Mouse (Mus musculus) hindbrain, embryonic 16.5 days (tissue): ENCODE results near the gene 1700007K13Rik. TPM values are rescaled to one million over a fixed set of nuclear protein-coding genes. Genes with fewer than 3 reads are reported as not detected.

Source experiments
- ATAC-seq: fragments of 200-750 bp; cut with Nextera tagmentation; 2 replicates; pipeline ENCODE4 v1.8.0; 2017; ENCODE audit warnings: moderate TSS enrichment, moderate library complexity
- H3K27ac ChIP-seq: fragments of 300-500 bp; sonication (generic); 2 replicates; pipeline ENCODE4 v1.5.1; 2014; ENCODE audit warnings: low read depth, mild to moderate bottlenecking, control low read depth, low read length, moderate library complexity
- H3K27me3 ChIP-seq: fragments of 300-500 bp; sonication (generic); replicated peaks from 2 replicates; pipeline ENCODE4 v1.6.1; 2014; ENCODE audit warnings: low read length; ENCODE audit not compliant: control insufficient read depth, insufficient read depth
- H3K36me3 ChIP-seq: fragments of 300-500 bp; sonication (generic); 2 replicates; pipeline ENCODE4 v1.6.1; 2014; ENCODE audit warnings: mild to moderate bottlenecking, low read length, moderate library complexity, mixed read lengths; ENCODE audit not compliant: control insufficient read depth, insufficient read depth
- H3K4me1 ChIP-seq: fragments of 300-500 bp; sonication (generic); 2 replicates; pipeline ENCODE4 v1.6.1; 2014; ENCODE audit warnings: low read depth, low read length; ENCODE audit not compliant: control insufficient read depth, insufficient read depth
- H3K4me2 ChIP-seq: fragments of 300-500 bp; sonication (generic); 2 replicates; pipeline ENCODE4 v1.6.1; 2014; ENCODE audit warnings: mild to moderate bottlenecking, low read length, control low read depth, moderate library complexity
- H3K4me3 ChIP-seq: fragments of 300-500 bp; sonication (generic); 2 replicates; pipeline ENCODE4 v1.5.1; 2014; ENCODE audit warnings: mild to moderate bottlenecking, low read length, control low read depth, moderate library complexity
- H3K9ac ChIP-seq: fragments of 300-500 bp; sonication (generic); 2 replicates; pipeline ENCODE4 v1.6.1; 2014; ENCODE audit warnings: low read depth, mild to moderate bottlenecking, control low read depth, low read length, moderate library complexity
- H3K9me3 ChIP-seq: fragments of 300-500 bp; sonication (generic); 2 replicates; pipeline ENCODE4 v1.6.1; 2014; ENCODE audit warnings: mild to moderate bottlenecking, low read length, moderate library complexity; ENCODE audit not compliant: control insufficient read depth
- WGBS: fragments of 180-500 bp; shearing (Covaris S2); extraction: QIAGEN DNeasy Blood & Tissue Kit; methylation state at CpG from one replicate; pipeline ENCODE4 v1.1.7; 2014; 5-methylcytosine and 5-hydroxymethylcytosine counted together
- polyA plus RNA-seq: library from polyadenylated mRNA; unstranded; fragments of >200 nt; fragmentation: Nextera tagmentation; extraction: Ambion mirVana; gene quantifications from 2 replicates; pipeline ENCODE4 v1.2.1, GENCODE M21; 2015

1700007K13Rik gene
- polyA plus RNA-seq, 1 experiment from 2014 or later, result 3.0 TPM

- no peaks in the 10 kb centered on the region for H3K9me3 ChIP-seq
- H3K4me3 ChIP-seq, result no peak overlapping the region
- H3K4me2 ChIP-seq, result no peak overlapping the region
- H3K36me3 ChIP-seq, result no peaks in the 10 kb centered on the region
- H3K4me1 ChIP-seq, result no peaks in the 10 kb centered on the region
- 91% methylated on average over 10 of the region's 10 CpGs for WGBS
- H3K9ac ChIP-seq, result no peak overlapping the region
- H3K27ac ChIP-seq, result no peak overlapping the region
- H3K27me3 ChIP-seq, result no peaks in the 10 kb centered on the region
- no peak for ATAC-seq
Measured at GRCm38 (mm10) chr2:28502987-28503386, 36.9 kb upstream of the 1700007K13Rik start.

DNA sequence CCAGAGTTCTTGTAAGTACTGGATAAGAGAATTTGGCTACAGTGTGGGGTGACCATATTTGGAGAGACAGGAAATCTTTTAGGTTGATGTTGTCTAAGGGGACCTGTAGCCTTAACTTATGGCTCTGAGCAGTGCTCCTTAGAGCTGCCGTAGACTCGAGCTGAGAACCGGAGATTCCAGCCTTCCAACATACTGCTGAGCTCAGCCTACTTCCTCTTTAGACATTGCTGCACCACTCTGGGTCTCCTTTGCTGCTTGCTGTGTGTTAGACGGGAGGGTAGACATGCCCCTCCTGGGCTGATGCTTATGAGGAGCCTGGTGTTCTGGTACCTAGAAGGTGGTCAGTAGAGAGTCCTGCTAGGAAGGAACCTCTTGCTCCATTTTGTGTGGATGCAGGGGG, 32.3 kb upstream of the 1700007K13Rik start:
- no peak for ATAC-seq
- H3K4me3 ChIP-seq, result no peak overlapping the region
- no peak overlapping the region for H3K27ac ChIP-seq
- H3K9me3 ChIP-seq, result no peaks in the 10 kb centered on the region
- H3K4me1 ChIP-seq, result no peaks in the 10 kb centered on the region
- H3K36me3 ChIP-seq, result no peaks in the 10 kb centered on the region
- no peak overlapping the region for H3K9ac ChIP-seq
- H3K4me2 ChIP-seq, result no peak overlapping the region
- WGBS, result 86% methylated on average over 4 of the region's 4 CpGs
- H3K27me3 ChIP-seq, result no peaks in the 10 kb centered on the region

DNA sequence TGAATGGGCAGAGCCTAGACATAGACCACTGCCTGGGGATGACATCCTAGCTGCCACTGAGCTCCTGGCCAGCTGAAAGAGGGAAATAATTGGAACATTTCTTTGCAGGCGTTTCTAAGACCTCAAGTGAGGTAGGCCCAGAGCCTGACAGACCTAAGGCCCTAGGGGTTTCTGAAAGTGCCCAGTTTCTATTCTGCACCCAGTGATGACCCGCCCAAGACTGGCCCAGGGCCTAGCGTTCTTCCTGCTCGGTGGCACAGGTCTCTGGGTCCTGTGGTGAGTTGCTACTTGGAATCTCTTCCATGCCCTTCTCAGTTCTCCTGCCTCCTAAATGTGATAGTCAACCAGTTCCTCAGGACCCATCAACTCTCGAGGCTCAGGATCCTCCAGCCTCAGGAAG, 31.4 kb upstream of the 1700007K13Rik start:
- no peaks in the 10 kb centered on the region for H3K9me3 ChIP-seq
- H3K27ac ChIP-seq, result no peak overlapping the region
- no peak overlapping the region for H3K4me3 ChIP-seq
- H3K27me3 ChIP-seq, result no peaks in the 10 kb centered on the region
- H3K9ac ChIP-seq, result no peak overlapping the region
- ATAC-seq, result no peak
- H3K4me2 ChIP-seq, result no peak overlapping the region
- no peaks in the 10 kb centered on the region for H3K4me1 ChIP-seq
- no peaks in the 10 kb centered on the region for H3K36me3 ChIP-seq
- WGBS, result 84% methylated on average over 5 of the region's 5 CpGs

DNA sequence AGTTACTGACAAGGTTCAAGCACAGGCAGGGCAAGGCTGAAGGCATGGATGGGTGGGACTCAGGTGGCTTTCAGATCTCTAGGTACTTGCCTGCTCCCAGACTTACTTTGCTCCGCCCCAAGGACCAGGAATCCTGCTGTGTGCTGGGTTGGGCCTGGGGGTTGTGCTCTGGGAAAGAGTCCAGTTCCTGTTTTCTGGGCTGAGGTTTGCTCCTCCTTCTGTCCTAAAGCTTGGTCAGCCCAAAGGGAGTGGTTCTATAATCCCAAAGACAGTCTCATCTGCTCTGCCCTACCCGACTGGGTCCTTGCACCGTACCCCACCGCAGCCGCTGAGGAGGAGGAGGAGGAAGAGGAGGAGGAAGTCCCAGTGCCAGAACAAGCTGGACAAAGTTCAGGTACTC, 30.5 kb upstream of the 1700007K13Rik start, which contains the start of gene Gbgt1:
TSS of gene Gbgt1 (plus strand) at position 221 of the 400 bp plus-strand sequence.
- Histone ChIP-seq H3K9ac (no peak within 1 kb of the TSS), H3K27me3 (no peaks in the 10 kb centered on the region), H3K4me1 (no peaks in the 10 kb centered on the region), H3K27ac (no peak within 1 kb of the TSS), H3K4me2 (no peak within 1 kb of the TSS), H3K9me3 (no peaks in the 10 kb centered on the region), H3K4me3 (no peak within 1 kb of the TSS; the same call in 1 of the 2 replicates), H3K36me3 (no peaks in the 10 kb centered on the region)
- no peak for ATAC-seq
- WGBS, result 64% methylated on average over 5 of the region's 5 CpGs

DNA sequence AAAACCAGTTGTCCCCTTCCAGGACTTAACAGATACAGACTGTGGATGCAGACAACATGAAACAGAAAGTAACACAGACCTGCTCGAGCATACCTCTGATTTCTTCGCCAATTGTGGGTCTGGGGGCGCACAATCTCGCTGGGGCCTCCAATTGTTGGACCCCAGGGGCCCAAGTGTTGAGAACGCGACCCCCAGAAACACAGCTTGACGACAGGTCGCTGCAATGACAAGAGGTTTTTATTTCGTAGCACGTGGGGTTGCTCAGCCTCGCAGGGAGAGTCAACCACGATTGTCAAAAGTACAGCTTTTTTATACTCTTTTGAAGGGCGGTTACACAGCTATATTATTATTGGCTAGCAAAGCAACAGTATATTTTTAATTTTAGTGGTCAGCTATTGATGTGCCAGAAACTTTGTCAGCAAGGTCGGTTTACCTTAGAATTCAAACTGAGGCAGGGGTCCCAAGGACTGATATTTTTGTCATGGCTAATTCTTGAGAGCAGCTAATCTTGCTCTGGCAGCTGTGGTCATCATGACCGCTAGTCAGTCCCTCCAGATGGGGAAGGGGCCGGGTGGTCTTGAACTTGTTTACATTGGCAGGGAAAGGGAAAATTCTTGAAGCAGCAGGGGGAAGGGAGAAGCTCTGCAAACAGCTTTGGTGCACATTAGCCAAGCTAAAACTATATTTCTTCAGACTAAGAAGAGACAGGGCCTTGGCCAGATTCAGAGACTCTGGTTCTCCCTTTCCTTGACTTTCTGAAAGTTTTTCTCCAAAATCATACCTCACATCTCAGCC, 29.9 kb upstream of the 1700007K13Rik start:
- Histone ChIP-seq H3K9ac (no peak overlapping the region), H3K27me3 (no peaks in the 10 kb centered on the region), H3K4me2 (no peak overlapping the region), H3K4me1 (no peaks in the 10 kb centered on the region), H3K4me3 (no peak overlapping the region), H3K36me3 (no peaks in the 10 kb centered on the region), H3K9me3 (no peaks in the 10 kb centered on the region), H3K27ac (no peak overlapping the region)
- no peak for ATAC-seq
- WGBS, result 80% methylated on average over 16 of the region's 16 CpGs

- WGBS, result 88% methylated on average over 14 of the region's 14 CpGs
Measured at GRCm38 (mm10) chr2:28495207-28495756, 29.1 kb upstream of the 1700007K13Rik start.

GRCm38 (mm10) chr2:28494521-28494920, 28.4 kb upstream of the 1700007K13Rik start:
- no peaks in the 10 kb centered on the region for H3K9me3 ChIP-seq
- 76% methylated on average over 2 of the region's 2 CpGs for WGBS
- H3K36me3 ChIP-seq, result no peaks in the 10 kb centered on the region
- H3K9ac ChIP-seq, result no peak overlapping the region
- H3K27ac ChIP-seq, result no peak overlapping the region
- H3K4me2 ChIP-seq, result no peak overlapping the region
- no peak overlapping the region for H3K4me3 ChIP-seq
- no peaks in the 10 kb centered on the region for H3K4me1 ChIP-seq
- no peak for ATAC-seq
- H3K27me3 ChIP-seq, result no peaks in the 10 kb centered on the region

More at GRCm38 (mm10) chr2:28495207-28495756, 29.1 kb upstream of the 1700007K13Rik start:
- Histone ChIP-seq H3K4me1 (no peaks in the 10 kb centered on the region), H3K9me3 (no peaks in the 10 kb centered on the region), H3K27ac (no peak overlapping the region), H3K27me3 (no peaks in the 10 kb centered on the region), H3K36me3 (no peaks in the 10 kb centered on the region), H3K4me2 (no peak overlapping the region), H3K4me3 (no peak overlapping the region), H3K9ac (no peak overlapping the region)
- no peak for ATAC-seq

DNA sequence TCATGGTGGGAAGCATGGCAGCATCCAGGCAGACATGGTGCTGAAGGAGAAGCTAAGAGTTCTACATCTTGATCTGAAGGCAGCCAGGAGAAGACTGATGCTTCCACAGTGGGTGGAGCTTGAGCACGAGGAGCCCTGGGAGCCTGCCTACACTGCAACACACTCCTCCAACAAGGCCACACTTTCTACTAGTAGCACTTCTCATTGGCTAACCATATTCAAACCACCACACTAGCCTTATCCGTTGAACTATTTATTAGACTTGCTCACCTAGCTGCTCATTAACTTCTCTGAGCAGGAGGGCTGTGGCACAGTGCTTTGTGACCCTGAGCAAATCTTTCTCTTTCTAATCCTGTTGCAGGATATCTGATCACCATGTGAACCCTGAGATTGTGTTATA, 17.7 kb upstream of the 1700007K13Rik start:
- H3K4me1 ChIP-seq, result no peaks in the 10 kb centered on the region
- no peaks in the 10 kb centered on the region for H3K36me3 ChIP-seq
- no peaks in the 10 kb centered on the region for H3K9me3 ChIP-seq
- no peak overlapping the region for H3K9ac ChIP-seq
- no peaks in the 10 kb centered on the region for H3K27me3 ChIP-seq
- H3K27ac ChIP-seq, result no peak overlapping the region
- WGBS, result 87% methylated on average over 2 of the region's 2 CpGs
- ATAC-seq, result no peak
- H3K4me2 ChIP-seq, result no peak overlapping the region
- no peak overlapping the region for H3K4me3 ChIP-seq

DNA sequence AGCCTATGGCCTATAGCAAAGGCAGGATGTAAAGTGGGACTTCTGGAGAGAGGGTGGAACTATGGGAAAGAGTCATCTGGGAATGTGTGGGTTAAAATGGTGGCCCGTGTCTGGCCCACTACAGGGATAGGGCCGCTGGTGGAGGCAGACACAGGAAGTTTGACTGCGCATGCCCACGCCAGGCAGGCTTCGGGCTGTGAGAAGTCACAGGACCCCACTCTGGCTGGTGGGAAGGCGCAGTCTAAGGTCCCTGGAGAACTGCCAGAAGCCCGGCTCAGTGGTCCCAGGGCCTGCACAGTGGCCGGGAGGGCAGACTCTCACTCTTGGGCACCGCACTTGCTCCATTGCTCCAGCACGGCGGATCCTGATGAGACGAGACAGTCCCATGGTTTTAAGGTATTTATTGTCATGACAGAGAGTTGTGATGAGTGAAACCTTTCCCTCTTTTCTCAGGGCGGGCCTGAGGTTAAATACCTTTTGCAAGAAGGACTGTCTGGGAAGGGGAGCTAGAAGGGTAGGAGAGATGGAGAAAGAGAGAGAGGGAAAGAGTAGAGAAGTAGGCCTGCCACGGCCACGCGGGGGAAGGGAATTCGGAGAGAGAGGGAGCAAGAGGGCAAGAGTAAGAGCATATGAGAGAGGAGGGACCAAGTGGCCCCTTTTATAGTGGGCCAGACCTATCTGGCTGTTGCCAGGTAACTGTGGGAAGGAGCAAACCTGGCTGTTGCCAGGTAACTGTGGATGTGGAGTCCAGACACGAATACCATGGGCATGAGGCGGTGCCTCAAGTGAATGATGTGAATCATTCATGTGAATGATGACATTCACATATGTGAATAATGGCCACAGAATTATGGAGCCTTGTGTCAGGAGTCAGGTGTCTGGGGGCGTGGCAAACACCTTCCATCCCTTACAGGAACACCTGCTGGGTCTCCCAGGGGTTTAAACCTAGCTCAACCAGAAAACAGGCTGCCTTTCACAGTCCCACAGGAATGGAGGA, 13.4 kb upstream of the 1700007K13Rik start:
- Histone ChIP-seq H3K4me3 (no peak overlapping the region), H3K9ac (no peak overlapping the region), H3K27me3 (no peaks in the 10 kb centered on the region), H3K4me1 (no peaks in the 10 kb centered on the region), H3K4me2 (no peak overlapping the region), H3K27ac (no peak overlapping the region), H3K36me3 (no peaks in the 10 kb centered on the region), H3K9me3 (no peaks in the 10 kb centered on the region)
- WGBS, result 78% methylated on average over 20 of the region's 20 CpGs
- ATAC-seq, result no peak
